Mouse (Mus musculus) adrenal gland, adult 18-20 months (tissue): ENCODE data around the gene Chst11. TPM values are rescaled to one million over a fixed set of nuclear protein-coding genes. Genes with fewer than 3 reads are reported as not detected.

ENCODE experiments used
- DNase-seq, 2 experiments: peaks; one replicate each; pipeline ENCODE4 v3.0.0; 2021 to 2022; ENCODE audit warnings: low spot score in 2 of 2
- total RNA-seq, 2 experiments: library from RNA; stranded (reverse); gene quantifications; 1 replicate in 1 of 2; 2 replicates in 1 of 2; pipeline ENCODE4 v1.2.3; 2021

Chst11 gene
- total RNA-seq, 2 experiments from 2014 or later = 49.8 to 68.7 TPM

- DNase-seq = no peak
Measured at GRCm38 (mm10) chr10:83030928-83031327, 45.6 kb downstream of the Chst11 start.

GRCm38 (mm10) chr10:83031561-83031960, 46.3 kb downstream of the Chst11 start:
- no peak for DNase-seq

DNA sequence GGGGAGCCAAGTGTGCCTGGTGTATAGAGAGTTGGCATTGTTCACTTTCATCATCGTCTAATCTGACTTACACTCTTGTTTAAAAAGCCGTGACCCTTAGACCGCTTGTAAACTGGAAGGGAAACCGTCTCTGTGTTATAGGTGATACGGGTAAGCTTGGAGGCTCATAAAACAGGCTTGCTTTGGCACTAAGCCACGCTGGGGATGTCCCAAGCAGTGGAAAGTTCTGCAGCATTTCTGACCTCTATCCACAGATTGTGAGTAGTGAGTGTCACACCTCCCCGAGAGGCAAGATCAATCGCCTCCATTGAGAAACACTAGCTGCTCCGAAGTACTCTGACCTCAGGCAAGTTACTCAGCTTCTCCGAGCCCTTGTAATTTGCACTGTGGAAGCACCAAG, 47.3 kb downstream of the Chst11 start:
- peak in 1 of 2 experiments; percentile 37 for DNase-seq

GRCm38 (mm10) chr10:83036340-83037045, 51.2 kb downstream of the Chst11 start:
- DNase-seq = peak; percentile 28 to 37

DNA sequence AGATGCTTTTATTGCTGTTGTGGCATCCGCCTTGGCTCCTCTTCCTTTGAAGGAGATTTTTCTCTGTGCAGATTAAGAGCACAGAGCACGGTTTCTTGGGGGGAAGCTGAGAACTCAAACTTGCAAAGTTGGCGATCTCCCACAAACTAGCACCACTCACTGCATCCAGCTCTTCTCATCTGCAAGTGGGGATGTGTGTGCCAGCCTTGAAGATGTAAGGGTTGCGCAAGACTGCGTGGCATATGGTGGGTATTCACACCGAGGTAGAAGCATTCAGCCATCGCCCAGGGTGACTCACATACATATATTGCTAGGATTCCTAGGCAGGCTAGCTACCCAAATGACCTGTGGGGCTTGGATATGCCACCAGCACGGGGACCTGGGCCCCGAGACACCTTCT, 52.9 kb downstream of the Chst11 start:
- no peak for DNase-seq

DNA sequence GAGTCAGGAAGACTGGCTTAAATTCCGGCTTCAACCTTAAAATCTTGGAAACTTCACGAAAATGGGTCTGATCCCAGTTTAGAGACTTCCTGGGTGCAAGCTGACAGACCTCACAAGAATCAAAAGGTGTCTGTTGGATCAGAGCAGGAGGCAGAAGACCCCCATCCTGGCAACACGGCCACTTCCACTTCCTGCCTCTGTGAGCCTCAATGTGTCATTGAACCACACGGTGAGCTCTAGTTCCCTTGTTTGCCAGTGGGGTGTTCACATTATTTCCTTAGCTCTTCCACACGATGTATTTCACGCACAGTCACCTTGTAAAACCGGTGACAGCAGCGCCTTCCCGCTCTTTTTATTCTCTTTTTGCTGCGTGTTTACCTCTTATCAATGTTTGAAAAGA, 54.1 kb downstream of the Chst11 start:
- no peak for DNase-seq

GRCm38 (mm10) chr10:83041875-83042274, 56.6 kb downstream of the Chst11 start:
- DNase-seq = no peak

DNA sequence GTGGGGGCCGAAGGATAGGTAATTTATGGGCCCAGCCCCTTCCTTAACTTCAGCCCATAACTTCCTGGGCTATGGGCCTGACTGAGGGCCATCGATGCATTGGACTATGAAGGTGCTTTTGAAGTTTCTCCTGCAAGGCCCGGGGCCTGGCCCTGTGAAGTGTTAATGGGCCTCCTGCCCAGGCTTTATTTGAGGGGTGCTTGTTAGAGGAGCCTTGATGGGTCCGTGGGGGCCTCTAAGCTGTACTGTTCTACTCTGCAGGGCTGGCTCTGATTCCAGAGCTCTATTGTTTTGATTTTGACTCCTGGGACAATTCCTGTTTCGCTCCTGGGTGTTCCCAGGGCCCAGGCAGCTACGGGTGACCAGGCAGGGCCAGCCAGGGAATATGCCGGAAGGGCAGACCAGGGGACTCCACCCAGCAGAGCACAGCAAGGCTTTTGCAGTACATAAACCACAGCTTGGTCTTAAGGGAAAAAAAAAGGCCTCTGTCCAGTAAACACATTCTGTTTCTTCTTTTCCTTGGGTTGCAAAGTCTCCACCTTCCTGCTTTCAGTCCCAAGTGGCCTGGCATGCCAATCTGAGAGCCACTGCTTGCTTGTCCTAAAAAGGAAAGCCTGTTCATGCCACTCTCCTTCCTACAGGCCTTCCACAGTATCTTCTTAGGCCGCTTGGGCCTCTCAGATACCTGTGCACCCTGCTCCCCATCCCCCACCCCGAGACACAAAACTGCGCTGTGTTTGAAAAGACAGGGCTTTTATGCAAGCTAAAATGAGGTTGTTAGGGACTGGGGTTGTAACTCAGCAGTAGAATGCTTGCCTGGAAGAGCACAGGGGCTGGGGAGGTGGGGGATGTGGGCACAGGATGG, 57.5 kb downstream of the Chst11 start:
- no peak for DNase-seq

- no peak for DNase-seq
Measured at GRCm38 (mm10) chr10:83043478-83044259, 58.4 kb downstream of the Chst11 start.

- DNase-seq = no peak
Measured at GRCm38 (mm10) chr10:83049174-83049780, 64.0 kb downstream of the Chst11 start.

DNA sequence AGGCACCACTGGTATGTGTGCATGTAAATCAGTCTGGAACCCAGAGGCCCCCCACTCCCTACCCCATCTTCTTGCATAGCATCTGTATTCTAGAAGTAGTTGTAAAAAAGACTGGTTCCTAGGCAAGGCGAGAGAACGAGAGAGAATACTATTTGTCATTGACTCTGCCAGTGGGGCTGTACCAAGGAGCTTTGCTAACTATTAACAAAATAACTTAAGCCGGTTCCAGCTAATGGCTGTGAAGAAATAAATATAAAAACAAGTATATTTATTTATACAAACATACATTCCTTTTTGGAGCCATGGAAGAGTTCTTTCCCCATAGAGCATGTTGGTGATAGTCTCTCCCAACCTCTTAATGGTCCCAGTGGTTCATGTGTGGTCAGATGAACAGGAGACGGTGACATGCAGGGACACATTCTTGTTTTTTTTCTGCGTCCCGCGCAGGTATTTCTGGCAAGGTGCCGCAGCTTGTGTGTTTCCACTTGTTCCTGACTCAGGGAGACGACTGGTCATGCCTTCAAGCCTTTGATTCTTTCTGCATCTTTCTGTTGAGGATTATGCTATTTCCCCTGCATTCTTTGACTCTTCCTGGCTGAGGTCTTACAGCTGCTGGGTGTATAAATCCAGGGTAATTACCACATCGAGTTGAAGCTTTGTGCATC, 68.7 kb downstream of the Chst11 start:
- no peak for DNase-seq

- DNase-seq = no peak
Measured at GRCm38 (mm10) chr10:83056291-83056690, 71.0 kb downstream of the Chst11 start.

- DNase-seq = no peak
Measured at GRCm38 (mm10) chr10:83056866-83057265, 71.6 kb downstream of the Chst11 start.

DNA sequence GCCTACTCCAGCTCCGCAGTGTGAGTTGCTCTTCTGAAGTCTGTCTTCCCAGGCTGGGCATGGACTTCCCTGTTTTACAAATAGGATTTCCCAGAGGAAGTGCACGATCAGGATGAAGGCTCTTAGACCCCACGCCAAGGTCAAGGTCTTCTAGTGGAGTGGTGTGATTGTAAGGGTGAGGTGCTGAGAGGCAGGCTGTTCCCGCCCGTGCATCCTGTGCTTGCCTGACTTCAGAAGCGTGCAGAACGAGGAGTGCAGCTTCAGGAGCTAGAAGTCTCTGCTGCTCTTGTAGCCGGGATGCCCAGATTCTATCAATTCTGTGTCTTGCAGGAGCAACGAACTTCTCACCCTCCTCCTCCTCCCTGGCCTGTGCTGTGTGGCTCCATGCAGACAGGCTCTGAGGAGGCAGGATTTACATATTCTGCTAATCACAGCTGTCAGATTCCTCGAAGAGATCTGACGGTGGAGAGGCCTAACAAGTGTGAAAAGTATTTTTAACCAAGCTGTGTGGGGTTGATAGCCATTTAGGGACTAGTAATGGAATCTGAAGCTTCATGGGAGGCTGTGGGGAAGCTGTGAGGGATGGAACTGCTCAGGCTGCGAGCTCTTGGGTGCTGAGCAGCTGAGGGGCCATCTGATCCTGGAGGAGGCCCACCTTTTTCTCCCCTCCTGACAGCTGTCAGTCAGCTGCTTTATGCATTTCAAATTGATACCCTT, 74.9 kb downstream of the Chst11 start:
- DNase-seq = no peak

- no peak for DNase-seq
Measured at GRCm38 (mm10) chr10:83062315-83062714, 77.0 kb downstream of the Chst11 start.

GRCm38 (mm10) chr10:83064796-83065195, 79.5 kb downstream of the Chst11 start:
- no peak for DNase-seq

DNA sequence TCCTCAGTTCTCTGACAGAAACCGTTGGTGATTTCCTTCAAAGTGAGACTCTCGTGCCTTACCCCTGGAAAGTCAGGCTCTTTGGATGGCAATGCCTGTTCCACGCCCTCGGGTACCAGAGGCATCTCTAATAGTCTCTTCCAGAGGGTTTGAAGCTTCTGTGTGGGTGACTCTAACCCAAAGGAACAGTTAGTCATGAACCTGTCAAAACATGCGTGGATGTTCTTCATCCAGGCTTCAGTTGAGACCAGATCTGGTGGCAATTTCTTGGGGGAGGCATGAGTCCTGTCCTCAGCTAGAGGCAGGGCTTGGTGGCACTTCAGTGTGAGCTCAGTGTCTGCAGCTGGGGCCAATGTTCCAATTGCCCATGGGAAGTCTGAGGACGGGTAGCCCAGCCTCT, 80.9 kb downstream of the Chst11 start:
- no peak for DNase-seq

GRCm38 (mm10) chr10:83067305-83067704, 82.0 kb downstream of the Chst11 start:
- no peak for DNase-seq

DNA sequence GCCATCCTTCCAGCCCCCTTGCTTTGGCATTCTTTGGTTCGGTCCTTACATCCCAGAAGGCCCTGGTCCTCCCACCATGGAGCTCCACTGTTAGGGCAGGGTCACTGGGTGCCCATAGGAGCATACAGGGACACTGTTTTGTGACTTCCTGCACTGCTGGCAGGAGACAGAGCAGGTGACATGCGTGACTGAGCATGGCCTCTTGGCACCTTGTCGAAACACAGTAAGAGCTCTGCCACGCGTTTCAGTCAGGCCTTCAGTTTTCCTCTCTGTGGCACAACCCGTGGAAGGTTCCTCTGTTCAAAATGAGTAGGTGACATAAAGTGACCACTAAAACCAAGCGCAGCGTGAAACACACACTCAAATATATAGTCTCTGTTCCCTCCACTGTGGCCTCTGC, 83.2 kb downstream of the Chst11 start:
- no peak for DNase-seq

DNA sequence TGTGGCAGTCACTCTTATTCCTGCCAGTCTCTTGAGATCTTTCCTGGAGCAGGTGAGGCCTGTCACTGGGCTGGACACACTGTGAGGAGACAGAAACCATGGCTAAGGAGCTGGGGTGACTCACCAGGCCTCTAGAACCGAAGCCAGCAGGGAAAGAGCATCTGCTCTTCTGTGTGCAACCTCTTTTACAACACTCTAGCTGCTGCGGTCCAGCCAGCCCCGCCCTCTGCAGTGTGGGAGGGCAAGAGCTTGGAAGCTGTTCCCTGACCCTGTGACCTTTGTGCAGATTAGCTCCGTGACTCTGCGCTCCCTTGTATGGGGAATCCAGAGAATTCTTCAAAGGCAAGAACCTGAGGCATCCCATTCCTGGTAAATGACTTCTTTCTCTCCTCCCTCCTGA, 84.5 kb downstream of the Chst11 start:
- DNase-seq = peak; percentile 35 to 45
